ENCODE assay signal across 9 mouse cellular contexts in genomic region chr12:27254125-27254524, GRCm38 (mm10).
DNase-seq lines count a peak whose midpoint lies in the region; ATAC-seq and TF ChIP-seq lines count a peak whose summit lies in the region.
"Had no signal": no experiment of that assay in that cellular context is flagged by ENCODE, and none has a peak within 500 bp of the region (broad histone marks: within the 10 kb centered on the region; RNA-seq: fewer than 3 reads in every experiment).

No protein-coding gene starts in this region.

- no peaks in the 10 kb centered on the region for H3K9me3 ChIP-seq in heart, postnatal 0 days (replicated peaks; ENCODE audit: control insufficient read depth, low read length)
- H3K9me3 ChIP-seq: neural tube, embryonic 12.5 days had no signal

- H3K27me3 ChIP-seq in heart, postnatal 0 days (ENCODE audit: control insufficient read depth, insufficient read depth, low read length), result no peaks in the 10 kb centered on the region
- H3K27me3 ChIP-seq: neural tube, embryonic 12.5 days had no signal

- no peak overlapping the region for H3K9ac ChIP-seq in heart, postnatal 0 days (replicated peaks; ENCODE audit: low read depth, low read length)
- H3K9ac ChIP-seq: neural tube, embryonic 12.5 days had no signal

- WGBS in heart, postnatal 0 days, result 17% methylated on average over 3 of the region's 3 CpGs

- TF ChIP-seq EP300 in heart, postnatal 0 days (IDR thresholded peaks at IDR 0.05; ENCODE audit: low read depth), result no peak

- H3K27ac ChIP-seq in heart, postnatal 0 days (ENCODE audit: low read depth), result peak overlapping the region; percentile 30; the same call in 1 of the 2 replicates
- H3K27ac ChIP-seq: neural tube, embryonic 12.5 days had no signal

- H3K4me3 ChIP-seq in heart, postnatal 0 days (ENCODE audit: low read depth, low read length), result no peak overlapping the region
- H3K4me3 ChIP-seq: neural tube, embryonic 12.5 days had no signal

- no peaks in the 10 kb centered on the region for H3K36me3 ChIP-seq in heart, postnatal 0 days (replicated peaks; ENCODE audit: control insufficient read depth, insufficient read depth, low read length)
- H3K36me3 ChIP-seq: neural tube, embryonic 12.5 days had no signal

- no peak for TF ChIP-seq CTCF in brain, embryonic 14.5 days (IDR thresholded peaks at IDR 0.05; ENCODE audit: borderline replicate concordance, extremely low read depth, insufficient read depth, insufficient read length)
- TF ChIP-seq CTCF in heart, postnatal 0 days (IDR thresholded peaks at IDR 0.05; ENCODE audit: low read depth), result no peak

- H3K4me1 ChIP-seq in heart, postnatal 0 days (ENCODE audit: control insufficient read depth, insufficient read depth), result peaks cover 16% of the 10 kb centered on the region; the same call in 1 of the 2 replicates
- H3K4me1 ChIP-seq: neural tube, embryonic 12.5 days had no signal

- peak; percentile 83 for ATAC-seq in heart, postnatal 0 days (ENCODE audit: insufficient read depth, low read depth)

- no peak for TF ChIP-seq POLR2A in brain, embryonic 14.5 days (IDR thresholded peaks at IDR 0.05; ENCODE audit: borderline replicate concordance, extremely low read depth, insufficient read depth, insufficient read length, poor library complexity, severe bottlenecking)

- H3K4me2 ChIP-seq in heart, postnatal 0 days (ENCODE audit: low read depth, low read length), result 0 out of 2 replicates have a peak overlapping the region, but pooled peaks have one; percentile 21
- H3K4me2 ChIP-seq: neural tube, embryonic 12.5 days had no signal

- intact Hi-C loops in heart, postnatal 25 days (cut with DNase I), result no loop called here

- DNase-seq in heart, adult 18-20 months, result peak; percentile 33 to 38
- DNase-seq in heart, postnatal 25 days (ENCODE audit: low spot score), result no peak
- peak; percentile 66 for DNase-seq in brain, embryonic 14.5 days (ENCODE audit: low read depth)
- peak; percentile 60 for DNase-seq in heart, postnatal 0 days (ENCODE audit: low spot score)
- DNase-seq in kidney, postnatal 36 days, result peak; percentile 66 to 71
- DNase-seq in urinary bladder, postnatal 14 days (ENCODE audit: low spot score), result no peak
- DNase-seq in right cerebral cortex, postnatal 14 days, result no peak
- DNase-seq in frontal cortex, postnatal 10 days (ENCODE audit: low spot score in 2 of 2), result no peak

Comparison
In these comparisons a context has a peak if more than half of its experiments do, and no peak if none do; other contexts are left out.
1. DNase-seq: peak in heart, adult 18-20 months (2 of 2), brain, embryonic 14.5 days (single experiment), heart, postnatal 0 days (single experiment) and kidney, postnatal 36 days (2 of 2); none in heart, postnatal 25 days (single experiment), urinary bladder, postnatal 14 days (single experiment), right cerebral cortex, postnatal 14 days (single experiment) and frontal cortex, postnatal 10 days (0 of 2).